Mouse (Mus musculus) heart, embryonic 15.5 days (tissue): ENCODE measurements around the gene Lnx2. TPM values are rescaled to one million over a fixed set of nuclear protein-coding genes. Genes with fewer than 3 reads are reported as not detected.

Source experiments
- ATAC-seq: fragments of 200-750 bp; cut with Nextera tagmentation; replicated peaks from 2 replicates; pipeline ENCODE4 v1.8.0; 2017; ENCODE audit warnings: low read depth, moderate TSS enrichment; ENCODE audit not compliant: insufficient number of reproducible peaks, insufficient read depth, low FRiP score
- H3K27ac ChIP-seq: fragments of 300-500 bp; sonication (generic); 2 replicates; pipeline ENCODE4 v1.5.1; 2015; ENCODE audit warnings: mild to moderate bottlenecking, inconsistent platforms
- H3K27me3 ChIP-seq: fragments of 300-500 bp; sonication (generic); 2 replicates; pipeline ENCODE4 v1.6.1; 2015; ENCODE audit warnings: inconsistent platforms
- H3K36me3 ChIP-seq: fragments of 300-500 bp; sonication (generic); 2 replicates; pipeline ENCODE4 v1.6.1; 2015; ENCODE audit warnings: mild to moderate bottlenecking, inconsistent platforms
- H3K4me1 ChIP-seq: fragments of 300-500 bp; sonication (generic); replicated peaks from 2 replicates; pipeline ENCODE4 v1.6.1; 2015; ENCODE audit warnings: inconsistent platforms
- H3K4me2 ChIP-seq: fragments of 300-500 bp; sonication (generic); 2 replicates; pipeline ENCODE4 v1.6.1; 2015; ENCODE audit warnings: inconsistent platforms, mild to moderate bottlenecking, moderate library complexity
- H3K4me3 ChIP-seq: fragments of 300-500 bp; sonication (generic); 2 replicates; pipeline ENCODE4 v1.5.1; 2015; ENCODE audit warnings: mild to moderate bottlenecking, inconsistent platforms
- H3K9ac ChIP-seq: fragments of 300-500 bp; sonication (generic); 2 replicates; pipeline ENCODE4 v1.6.1; 2015; ENCODE audit warnings: mild to moderate bottlenecking, inconsistent platforms
- H3K9me3 ChIP-seq: fragments of 300-500 bp; sonication (generic); replicated peaks from 2 replicates; pipeline ENCODE4 v1.6.1; 2016; ENCODE audit warnings: inconsistent platforms
- WGBS: fragments of 180-500 bp; shearing (Covaris S2); methylation state at CpG from one replicate; pipeline ENCODE4 v1.1.7; 2015; ENCODE audit warnings: mixed read lengths; 5-methylcytosine and 5-hydroxymethylcytosine counted together
- polyA plus RNA-seq: library from polyadenylated mRNA; unstranded; fragments of >200 nt; fragmentation: Nextera tagmentation; extraction: Ambion mirVana; gene quantifications from 2 replicates; pipeline ENCODE4 v1.2.1, GENCODE M21; 2015

Gene Lnx2
- polyA plus RNA-seq, 1 experiment from 2014 or later, result 11.2 TPM

GRCm38 (mm10) chr5:147033155-147033554 is 43.2 kb downstream of the Lnx2 start:
- Histone ChIP-seq H3K9ac (no peak overlapping the region), H3K4me1 (peaks cover 29% of the 10 kb centered on the region), H3K4me3 (no peak overlapping the region), H3K9me3 (no peaks in the 10 kb centered on the region), H3K27me3 (no peaks in the 10 kb centered on the region), H3K27ac (no peak overlapping the region), H3K36me3 (peaks cover 45% of the 10 kb centered on the region), H3K4me2 (no peak overlapping the region)
- ATAC-seq, result no peak
- WGBS, result 79% methylated on average over 13 of the region's 13 CpGs

DNA sequence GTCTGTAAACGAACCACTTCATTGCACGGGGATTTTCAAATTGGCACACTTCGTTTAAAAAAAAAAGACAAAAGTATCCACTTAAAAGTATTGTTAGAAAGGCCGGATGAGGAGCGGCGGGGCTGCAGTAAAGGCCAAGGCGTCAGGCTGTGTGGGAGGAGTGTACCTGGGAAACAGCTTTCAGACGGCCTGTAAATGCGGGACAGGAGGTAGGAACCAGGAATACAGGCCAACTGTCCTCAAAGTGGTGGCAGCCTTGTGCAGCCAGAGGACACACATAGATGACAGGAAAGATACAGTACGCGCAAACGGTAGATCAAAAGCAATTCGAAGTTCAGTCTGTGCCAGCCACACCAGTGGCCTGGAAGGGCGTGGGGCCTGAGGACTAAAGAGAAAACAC is 45.1 kb downstream of the Lnx2 start:
- 87% methylated on average over 14 of the region's 14 CpGs for WGBS
- no peak for ATAC-seq

GRCm38 (mm10) chr5:147024331-147025034 is 51.9 kb downstream of the Lnx2 start:
- Histone ChIP-seq H3K9me3 (no peaks in the 10 kb centered on the region), H3K27me3 (no peaks in the 10 kb centered on the region), H3K36me3 (peaks cover 68% of the 10 kb centered on the region), H3K9ac (no peak overlapping the region), H3K4me3 (no peak overlapping the region), H3K27ac (no peak overlapping the region), H3K4me2 (no peak overlapping the region), H3K4me1 (no peaks in the 10 kb centered on the region)
- no peak for ATAC-seq
- WGBS, result 75% methylated on average over 24 of the region's 24 CpGs

More for the DNA sequence above, 45.1 kb downstream of the Lnx2 start:
- no peaks in the 10 kb centered on the region for H3K27me3 ChIP-seq
- peaks cover 63% of the 10 kb centered on the region for H3K36me3 ChIP-seq
- no peak overlapping the region for H3K4me3 ChIP-seq
- H3K4me1 ChIP-seq, result peaks cover 10% of the 10 kb centered on the region
- H3K4me2 ChIP-seq, result no peak overlapping the region
- H3K27ac ChIP-seq, result no peak overlapping the region
- no peak overlapping the region for H3K9ac ChIP-seq
- H3K9me3 ChIP-seq, result no peaks in the 10 kb centered on the region

- Histone ChIP-seq H3K27ac (no peak overlapping the region), H3K9me3 (no peaks in the 10 kb centered on the region), H3K4me1 (no peaks in the 10 kb centered on the region), H3K9ac (no peak overlapping the region), H3K27me3 (no peaks in the 10 kb centered on the region), H3K36me3 (peaks cover 68% of the 10 kb centered on the region), H3K4me3 (no peak overlapping the region), H3K4me2 (no peak overlapping the region)
- ATAC-seq, result no peak
- 82% methylated on average over 18 of the region's 18 CpGs for WGBS
These were observed 53.0 kb downstream of the Lnx2 start for GRCm38 (mm10) chr5:147023245-147023970.

GRCm38 (mm10) chr5:147021546-147022265 is 54.7 kb downstream of the Lnx2 start:
- no peak for ATAC-seq
- no peak overlapping the region for H3K9ac ChIP-seq
- H3K27ac ChIP-seq, result no peak overlapping the region
- H3K36me3 ChIP-seq, result peaks cover 59% of the 10 kb centered on the region
- no peaks in the 10 kb centered on the region for H3K27me3 ChIP-seq
- no peaks in the 10 kb centered on the region for H3K4me1 ChIP-seq
- no peaks in the 10 kb centered on the region for H3K9me3 ChIP-seq
- no peak overlapping the region for H3K4me3 ChIP-seq
- WGBS, result 78% methylated on average over 5 of the region's 5 CpGs
- no peak overlapping the region for H3K4me2 ChIP-seq

DNA sequence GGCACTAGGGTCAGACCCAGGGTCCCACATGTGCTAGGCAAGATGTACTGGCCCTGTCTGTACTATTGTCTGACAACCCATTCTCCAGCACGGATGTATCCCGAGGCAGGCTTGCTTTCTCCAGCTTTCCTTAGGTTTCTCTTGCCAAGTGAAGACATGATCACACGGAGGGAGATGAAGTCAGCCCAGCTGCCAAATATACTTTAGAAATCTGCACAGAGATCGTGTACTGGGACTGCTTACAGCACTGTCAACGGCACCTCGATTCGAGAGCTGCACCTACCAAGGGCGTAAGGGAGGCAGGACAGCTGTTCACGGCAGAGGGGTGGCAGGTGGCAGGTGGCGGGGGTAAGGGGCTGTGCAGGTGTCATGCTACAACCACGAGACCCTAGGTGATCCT is 55.8 kb downstream of the Lnx2 start:
- Histone ChIP-seq H3K36me3 (peaks cover 50% of the 10 kb centered on the region), H3K4me1 (no peaks in the 10 kb centered on the region), H3K4me3 (no peak overlapping the region), H3K27me3 (no peaks in the 10 kb centered on the region), H3K9ac (no peak overlapping the region), H3K9me3 (no peaks in the 10 kb centered on the region), H3K4me2 (no peak overlapping the region), H3K27ac (no peak overlapping the region)
- 83% methylated on average over 11 of the region's 11 CpGs for WGBS
- ATAC-seq, result no peak

GRCm38 (mm10) chr5:147018761-147019160 is 57.6 kb downstream of the Lnx2 start:
- H3K4me2 ChIP-seq, result no peak overlapping the region
- no peak overlapping the region for H3K9ac ChIP-seq
- H3K4me3 ChIP-seq, result no peak overlapping the region
- H3K27me3 ChIP-seq, result no peaks in the 10 kb centered on the region
- no peaks in the 10 kb centered on the region for H3K9me3 ChIP-seq
- no peak overlapping the region for H3K27ac ChIP-seq
- ATAC-seq, result no peak
- peaks cover 39% of the 10 kb centered on the region for H3K36me3 ChIP-seq
- H3K4me1 ChIP-seq, result no peaks in the 10 kb centered on the region; the same call in 1 of the 2 replicates
- WGBS, result 85% methylated on average over 11 of the region's 11 CpGs

- no peak overlapping the region for H3K4me3 ChIP-seq
- H3K27ac ChIP-seq, result no peak overlapping the region
- no peaks in the 10 kb centered on the region; the same call in 1 of the 2 replicates for H3K4me1 ChIP-seq
- no peak overlapping the region for H3K9ac ChIP-seq
- no peaks in the 10 kb centered on the region for H3K27me3 ChIP-seq
- WGBS, result 82% methylated on average over 11 of the region's 11 CpGs
- no peak for ATAC-seq
- H3K9me3 ChIP-seq, result no peaks in the 10 kb centered on the region
- peaks cover 29% of the 10 kb centered on the region for H3K36me3 ChIP-seq
- no peak overlapping the region for H3K4me2 ChIP-seq
These were observed 58.9 kb downstream of the Lnx2 start for GRCm38 (mm10) chr5:147017526-147017925.

- no peak overlapping the region for H3K4me3 ChIP-seq
- H3K4me2 ChIP-seq, result no peak overlapping the region
- no peaks in the 10 kb centered on the region for H3K9me3 ChIP-seq
- no peak for ATAC-seq
- no peaks in the 10 kb centered on the region; the same call in 1 of the 2 replicates for H3K4me1 ChIP-seq
- H3K27me3 ChIP-seq, result no peaks in the 10 kb centered on the region
- H3K27ac ChIP-seq, result no peak overlapping the region
- WGBS, result 88% methylated on average over 12 of the region's 12 CpGs
- H3K9ac ChIP-seq, result no peak overlapping the region
- peaks cover 29% of the 10 kb centered on the region for H3K36me3 ChIP-seq
These were observed 59.8 kb downstream of the Lnx2 start for GRCm38 (mm10) chr5:147016622-147017021.

DNA sequence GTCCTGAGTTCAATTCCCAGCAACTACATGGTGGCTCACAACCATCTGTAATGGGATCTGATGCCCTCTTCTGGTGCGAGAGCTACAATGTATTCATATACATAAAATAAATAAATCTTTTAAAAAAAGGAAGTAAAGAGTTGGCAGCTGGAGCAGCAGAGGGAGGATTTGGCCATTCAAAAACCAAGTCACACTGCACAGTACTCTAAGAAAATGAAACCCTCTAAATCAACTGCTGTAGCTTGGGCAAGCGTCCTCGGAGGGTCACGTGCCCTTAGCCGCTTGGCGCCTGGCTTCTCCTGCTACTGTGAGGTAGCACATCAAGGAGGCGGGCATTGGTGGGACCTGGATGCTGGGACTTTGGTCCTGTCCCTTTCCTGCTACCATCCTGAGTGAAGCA is 61.2 kb downstream of the Lnx2 start:
- H3K27me3 ChIP-seq, result no peaks in the 10 kb centered on the region
- ATAC-seq, result no peak

GRCm38 (mm10) chr5:147013845-147014244 is 62.5 kb downstream of the Lnx2 start:
- Histone ChIP-seq H3K4me1 (no peaks in the 10 kb centered on the region; the same call in 1 of the 2 replicates), H3K4me2 (no peak overlapping the region), H3K4me3 (no peak overlapping the region), H3K9ac (no peak overlapping the region), H3K9me3 (no peaks in the 10 kb centered on the region), H3K27ac (no peak overlapping the region), H3K27me3 (no peaks in the 10 kb centered on the region), H3K36me3 (peaks cover 13% of the 10 kb centered on the region)
- no peak for ATAC-seq
- WGBS, result 30% methylated on average over 6 of the region's 6 CpGs

More for the DNA sequence above, 61.2 kb downstream of the Lnx2 start:
- H3K4me2 ChIP-seq, result no peak overlapping the region
- 92% methylated on average over 7 of the region's 7 CpGs for WGBS
- H3K27ac ChIP-seq, result no peak overlapping the region
- no peak overlapping the region for H3K9ac ChIP-seq
- no peaks in the 10 kb centered on the region; the same call in 1 of the 2 replicates for H3K4me1 ChIP-seq
- H3K4me3 ChIP-seq, result no peak overlapping the region
- peaks cover 26% of the 10 kb centered on the region for H3K36me3 ChIP-seq
- H3K9me3 ChIP-seq, result no peaks in the 10 kb centered on the region
